In the genomic region with DNA sequence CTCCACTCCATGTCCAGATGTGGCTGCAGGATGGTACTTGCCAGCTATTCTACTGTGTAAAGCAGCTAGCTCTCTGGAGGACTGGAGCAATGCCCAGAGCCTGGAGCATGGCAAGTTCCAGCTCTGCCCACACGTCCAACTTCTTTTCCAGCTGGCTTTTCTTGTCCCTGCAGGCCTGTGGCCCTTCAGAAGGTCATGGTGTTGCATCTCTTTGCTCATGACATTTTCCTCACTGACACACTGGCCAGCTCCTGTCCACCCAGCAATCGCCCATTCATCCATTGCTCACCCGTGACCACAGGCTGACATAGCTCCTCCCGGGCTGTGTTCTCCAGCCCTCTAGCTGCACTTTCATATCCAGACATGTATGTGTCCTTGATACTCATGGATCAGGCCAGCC, we compare ENCODE assay signal across 14 mouse cellular contexts. TPM values are rescaled to one million over a fixed set of nuclear protein-coding genes. Genes with fewer than 3 reads are reported as not detected.
"Had no signal": no experiment of that assay in that cellular context is flagged by ENCODE, and none has a peak within 500 bp of the region (broad histone marks: within the 10 kb centered on the region; RNA-seq: fewer than 3 reads in every experiment).

No protein-coding gene starts in this region.

- H3K9me3 ChIP-seq: limb, embryonic 10.5 days; liver, embryonic 15.5 days; neural tube, embryonic 13.5 days had no signal

- ATAC-seq: lung, postnatal 0 days; midbrain, embryonic 16.5 days had no signal

- H3K4me3 ChIP-seq: limb, embryonic 10.5 days; liver, embryonic 15.5 days; neural tube, embryonic 13.5 days had no signal

- H3K27ac ChIP-seq: limb, embryonic 10.5 days; liver, embryonic 15.5 days; neural tube, embryonic 13.5 days had no signal

- H3K36me3 ChIP-seq: limb, embryonic 10.5 days; liver, embryonic 15.5 days; neural tube, embryonic 13.5 days had no signal

- H3K9ac ChIP-seq: liver, embryonic 15.5 days; neural tube, embryonic 13.5 days had no signal

- DNase-seq: kidney, postnatal 10 days; lung, adult 2 months; lung, postnatal 36 days; right cerebral cortex, adult 18-20 months; right cerebral cortex, postnatal 25 days; thymus, postnatal 14 days had no signal

- H3K4me2 ChIP-seq: liver, embryonic 11.5 days; liver, embryonic 15.5 days; midbrain, embryonic 11.5 days; neural tube, embryonic 13.5 days had no signal

- H3K4me1 ChIP-seq: liver, embryonic 15.5 days had no signal

RNA-seq across cellular contexts. Expression of gene Bmper, which starts 20.4 kb away (rescaled TPM):
- total RNA-seq: megakaryocyte progenitor cell, adult 5-6 weeks had no signal
